Mouse (Mus musculus) embryonic facial prominence, embryonic 14.5 days (tissue): ENCODE measurements around the gene Pdp2. TPM values are rescaled to one million over a fixed set of nuclear protein-coding genes. Genes with fewer than 3 reads are reported as not detected.

Experiments
- ATAC-seq: fragments of 200-750 bp; cut with Nextera tagmentation; 2 replicates; pipeline ENCODE4 v1.8.0; 2017; ENCODE audit warnings: low read depth, moderate number of reproducible peaks, moderate TSS enrichment
- DNase-seq: peaks from one replicate; pipeline ENCODE4 v3.0.0-alpha.2; 2015; ENCODE audit warnings: low spot score
- H3K27ac ChIP-seq: fragments of 300-500 bp; sonication (generic); replicated peaks from 2 replicates; pipeline ENCODE4 v1.5.1; 2014; ENCODE audit warnings: low read depth, mild to moderate bottlenecking, low read length, moderate library complexity
- H3K27me3 ChIP-seq: fragments of 300-500 bp; sonication (generic); replicated peaks from 2 replicates; pipeline ENCODE4 v1.6.1; 2014; ENCODE audit warnings: low read length; ENCODE audit not compliant: control insufficient read depth, insufficient read depth
- H3K36me3 ChIP-seq: fragments of 300-500 bp; sonication (generic); 2 replicates; pipeline ENCODE4 v1.6.1; 2014; ENCODE audit warnings: low read length, mixed read lengths; ENCODE audit not compliant: control insufficient read depth, insufficient read depth
- H3K4me1 ChIP-seq: fragments of 300-500 bp; sonication (generic); 2 replicates; pipeline ENCODE4 v1.6.1; 2014; ENCODE audit warnings: antibody characterized with exemption, low read length; ENCODE audit not compliant: control insufficient read depth, insufficient read depth
- H3K4me2 ChIP-seq: fragments of 300-500 bp; sonication (generic); 2 replicates; pipeline ENCODE4 v1.6.1; 2014; ENCODE audit warnings: low read depth, mild to moderate bottlenecking, low read length, moderate library complexity, mixed read lengths
- H3K4me3 ChIP-seq: fragments of 300-500 bp; sonication (generic); 2 replicates; pipeline ENCODE4 v1.5.1; 2014; ENCODE audit warnings: low read depth, mild to moderate bottlenecking, low read length
- H3K9ac ChIP-seq: fragments of 300-500 bp; sonication (generic); 2 replicates; pipeline ENCODE4 v1.6.1; 2014; ENCODE audit warnings: low read depth, mild to moderate bottlenecking, low read length, moderate library complexity, mixed read lengths
- H3K9me3 ChIP-seq: fragments of 300-500 bp; sonication (generic); 2 replicates; pipeline ENCODE4 v1.6.1; 2016; ENCODE audit warnings: low read length; ENCODE audit not compliant: control insufficient read depth
- WGBS: fragments of 180-500 bp; shearing (Covaris S2); extraction: QIAGEN DNeasy Blood & Tissue Kit; methylation state at CpG from one replicate; pipeline ENCODE4 v1.1.7; 2014; 5-methylcytosine and 5-hydroxymethylcytosine counted together
- polyA plus RNA-seq: library from polyadenylated mRNA; unstranded; fragments of >200 nt; fragmentation: Nextera tagmentation; extraction: Ambion mirVana; gene quantifications from 2 replicates; pipeline ENCODE4 v1.2.1, GENCODE M21; 2014

The Pdp2 gene
- polyA plus RNA-seq, 1 experiment from 2014 or later = 8.1 TPM

- H3K9ac ChIP-seq = no peak overlapping the region
- DNase-seq = no peak
- no peaks in the 10 kb centered on the region for H3K27me3 ChIP-seq
- no peaks in the 10 kb centered on the region for H3K9me3 ChIP-seq
- 94% methylated on average over 31 of the region's 31 CpGs for WGBS
- H3K4me2 ChIP-seq = no peak overlapping the region
- ATAC-seq = no peak
- H3K4me3 ChIP-seq = no peak overlapping the region
- peaks cover 6% of the 10 kb centered on the region for H3K4me1 ChIP-seq
- H3K36me3 ChIP-seq = peaks cover 38% of the 10 kb centered on the region
- no peak overlapping the region for H3K27ac ChIP-seq
These were observed 2.5 kb downstream of the Pdp2 start for GRCm38 (mm10) chr8:104593536-104594325.

- H3K27me3 ChIP-seq = no peaks in the 10 kb centered on the region
- no peak overlapping the region for H3K4me2 ChIP-seq
- no peak for ATAC-seq
- H3K36me3 ChIP-seq = peaks cover 38% of the 10 kb centered on the region
- DNase-seq = no peak
- WGBS = 95% methylated on average over 17 of the region's 19 CpGs
- H3K27ac ChIP-seq = no peak overlapping the region
- H3K9me3 ChIP-seq = no peaks in the 10 kb centered on the region
- H3K9ac ChIP-seq = no peak overlapping the region
- peaks cover 6% of the 10 kb centered on the region for H3K4me1 ChIP-seq
- no peak overlapping the region for H3K4me3 ChIP-seq
These were observed 3.5 kb downstream of the Pdp2 start for GRCm38 (mm10) chr8:104594611-104595362.

- Histone ChIP-seq H3K27ac (no peak overlapping the region), H3K9ac (no peak overlapping the region), H3K4me1 (peaks cover 6% of the 10 kb centered on the region), H3K4me3 (no peak overlapping the region), H3K27me3 (no peaks in the 10 kb centered on the region), H3K4me2 (no peak overlapping the region), H3K9me3 (no peaks in the 10 kb centered on the region), H3K36me3 (peaks cover 38% of the 10 kb centered on the region)
- no peak for DNase-seq
- WGBS = 78% methylated on average over 21 of the region's 21 CpGs
- ATAC-seq = no peak
These were observed 4.7 kb downstream of the Pdp2 start for GRCm38 (mm10) chr8:104595773-104596536.

GRCm38 (mm10) chr8:104597656-104598055 lies 6.4 kb downstream of the Pdp2 start:
- Histone ChIP-seq H3K36me3 (peaks cover 38% of the 10 kb centered on the region), H3K4me3 (no peak overlapping the region), H3K9me3 (no peaks in the 10 kb centered on the region), H3K4me2 (no peak overlapping the region), H3K9ac (no peak overlapping the region), H3K27ac (no peak overlapping the region), H3K4me1 (peaks cover 6% of the 10 kb centered on the region; the same call in 1 of the 2 replicates), H3K27me3 (no peaks in the 10 kb centered on the region)
- no peak for DNase-seq
- ATAC-seq = no peak
- 85% methylated on average over 6 of the region's 6 CpGs for WGBS

- Histone ChIP-seq H3K4me3 (no peak overlapping the region), H3K9ac (no peak overlapping the region), H3K4me2 (no peak overlapping the region), H3K27me3 (no peaks in the 10 kb centered on the region), H3K9me3 (no peaks in the 10 kb centered on the region), H3K27ac (no peak overlapping the region), H3K36me3 (peaks cover 37% of the 10 kb centered on the region), H3K4me1 (peaks cover 5% of the 10 kb centered on the region; the same call in 1 of the 2 replicates)
- DNase-seq (no peak), ATAC-seq (no peak)
- WGBS = 65% methylated on average over 6 of the region's 6 CpGs
These were observed 7.2 kb downstream of the Pdp2 start for GRCm38 (mm10) chr8:104598496-104598895.

- peak overlapping the region; percentile 49 for H3K4me2 ChIP-seq
- 28% methylated on average over 7 of the region's 7 CpGs for WGBS
- no peak overlapping the region for H3K4me3 ChIP-seq
- no peaks in the 10 kb centered on the region for H3K27me3 ChIP-seq
- no peaks in the 10 kb centered on the region for H3K9me3 ChIP-seq
- DNase-seq = no peak
- no peak overlapping the region for H3K9ac ChIP-seq
- 0 out of 2 replicates have a peak, but pooled peaks cover 8% of the 10 kb centered on the region for H3K36me3 ChIP-seq
- no peak overlapping the region for H3K27ac ChIP-seq
- peaks cover 5% of the 10 kb centered on the region; the same call in 1 of the 2 replicates for H3K4me1 ChIP-seq
- ATAC-seq = no peak
These were observed 10.1 kb downstream of the Pdp2 start for GRCm38 (mm10) chr8:104601386-104601785.

- Histone ChIP-seq H3K4me1 (peaks cover 5% of the 10 kb centered on the region; the same call in 1 of the 2 replicates), H3K9me3 (no peaks in the 10 kb centered on the region), H3K27me3 (no peaks in the 10 kb centered on the region), H3K9ac (peak overlapping the region; percentile 31; the same call in 1 of the 2 replicates), H3K27ac (no peak overlapping the region), H3K36me3 (0 out of 2 replicates have a peak, but pooled peaks cover 4% of the 10 kb centered on the region), H3K4me2 (peak overlapping the region; percentile 49), H3K4me3 (peak overlapping the region; percentile 26)
- DNase-seq = peak; percentile 32
- under 1% methylated on average over 12 of the region's 12 CpGs for WGBS
- ATAC-seq = peak; percentile 42; the same call in 1 of the 2 replicates
These were observed 10.7 kb downstream of the Pdp2 start for GRCm38 (mm10) chr8:104601941-104602371.
